Mouse (Mus musculus) lung, embryonic 15.5 days (tissue): ENCODE measurements at regions not wholly inside any gene's neighbourhood (a gene's known extent, or its start where the extent isn't known, plus 50 kb on each side); places are given as distances from the start of the nearest gene placed in this dataset.

Experiments
- ATAC-seq: fragments of 200-750 bp; cut with Nextera tagmentation; 2 replicates; pipeline ENCODE4 v1.8.0; 2017; ENCODE audit warnings: moderate number of reproducible peaks, borderline replicate concordance; ENCODE audit not compliant: low FRiP score, low TSS enrichment; ENCODE audit errors: extremely low read depth
- H3K27ac ChIP-seq: fragments of 300-500 bp; sonication (generic); 2 replicates; pipeline ENCODE4 v1.5.1; 2015; ENCODE audit warnings: moderate library complexity, mild to moderate bottlenecking, inconsistent platforms
- H3K27me3 ChIP-seq: fragments of 300-500 bp; sonication (generic); 2 replicates; pipeline ENCODE4 v1.6.1; 2015; ENCODE audit warnings: inconsistent platforms
- H3K36me3 ChIP-seq: fragments of 300-500 bp; sonication (generic); 2 replicates; pipeline ENCODE4 v1.6.1; 2015; ENCODE audit warnings: inconsistent platforms
- H3K4me1 ChIP-seq: fragments of 300-500 bp; sonication (generic); 2 replicates; pipeline ENCODE4 v1.6.1; 2015; ENCODE audit warnings: inconsistent platforms
- H3K4me2 ChIP-seq: fragments of 300-500 bp; sonication (generic); 2 replicates; pipeline ENCODE4 v1.6.1; 2015; ENCODE audit warnings: inconsistent platforms, mild to moderate bottlenecking, moderate library complexity
- H3K4me3 ChIP-seq: fragments of 300-500 bp; sonication (generic); 2 replicates; pipeline ENCODE4 v1.5.1; 2015; ENCODE audit warnings: mild to moderate bottlenecking, inconsistent platforms
- H3K9ac ChIP-seq: fragments of 300-500 bp; sonication (generic); 2 replicates; pipeline ENCODE4 v1.6.1; 2015; ENCODE audit warnings: inconsistent platforms
- H3K9me3 ChIP-seq: fragments of 300-500 bp; sonication (generic); 2 replicates; pipeline ENCODE4 v1.6.1; 2016; ENCODE audit warnings: inconsistent platforms
- WGBS: fragments of 180-500 bp; shearing (Covaris S2); methylation state at CpG from one replicate; pipeline ENCODE4 v1.1.7; 2015; 5-methylcytosine and 5-hydroxymethylcytosine counted together

GRCm38 (mm10) chrX:129272135-129272534 lies 477.4 kb upstream of the Diaph2 start:
- no peak for ATAC-seq
- H3K9me3 ChIP-seq = no peaks in the 10 kb centered on the region
- H3K9ac ChIP-seq = no peak overlapping the region
- no peaks in the 10 kb centered on the region for H3K4me1 ChIP-seq
- H3K4me3 ChIP-seq = no peak overlapping the region
- H3K36me3 ChIP-seq = no peaks in the 10 kb centered on the region
- H3K4me2 ChIP-seq = no peak overlapping the region
- H3K27me3 ChIP-seq = no peaks in the 10 kb centered on the region
- no peak overlapping the region for H3K27ac ChIP-seq

GRCm38 (mm10) chrX:129303987-129304386 lies 445.6 kb upstream of the Diaph2 start:
- Histone ChIP-seq H3K4me2 (no peak overlapping the region), H3K4me3 (no peak overlapping the region), H3K4me1 (no peaks in the 10 kb centered on the region), H3K9ac (no peak overlapping the region), H3K36me3 (no peaks in the 10 kb centered on the region), H3K27ac (no peak overlapping the region), H3K27me3 (no peaks in the 10 kb centered on the region), H3K9me3 (no peaks in the 10 kb centered on the region)
- WGBS = 34% methylated on average over 5 of the region's 5 CpGs
- no peak for ATAC-seq

- ATAC-seq = peak; percentile 65; the same call in 1 of the 2 replicates
Measured at GRCm38 (mm10) chrX:129309380-129309779, 440.2 kb upstream of the Diaph2 start.

GRCm38 (mm10) chrX:129329441-129329840 lies 420.1 kb upstream of the Diaph2 start:
- H3K4me3 ChIP-seq = no peak overlapping the region
- WGBS = 41% methylated on average over 1 of the region's 1 CpGs
- H3K27ac ChIP-seq = no peak overlapping the region
- no peak overlapping the region for H3K9ac ChIP-seq
- no peaks in the 10 kb centered on the region for H3K9me3 ChIP-seq
- no peak overlapping the region for H3K4me2 ChIP-seq
- no peak for ATAC-seq
- H3K4me1 ChIP-seq = no peaks in the 10 kb centered on the region
- no peaks in the 10 kb centered on the region for H3K27me3 ChIP-seq
- no peaks in the 10 kb centered on the region for H3K36me3 ChIP-seq

More at GRCm38 (mm10) chrX:129309380-129309779, 440.2 kb upstream of the Diaph2 start:
- Histone ChIP-seq H3K9ac (no peak overlapping the region), H3K27me3 (no peaks in the 10 kb centered on the region), H3K9me3 (no peaks in the 10 kb centered on the region), H3K27ac (no peak overlapping the region), H3K4me3 (no peak overlapping the region), H3K4me2 (no peak overlapping the region), H3K36me3 (no peaks in the 10 kb centered on the region), H3K4me1 (no peaks in the 10 kb centered on the region)

- H3K9me3 ChIP-seq = no peaks in the 10 kb centered on the region
- H3K27ac ChIP-seq = no peak overlapping the region
- ATAC-seq = no peak
- H3K4me3 ChIP-seq = no peak overlapping the region
- 88% methylated on average over 1 of the region's 1 CpGs for WGBS
- H3K4me1 ChIP-seq = no peaks in the 10 kb centered on the region
- no peaks in the 10 kb centered on the region for H3K27me3 ChIP-seq
- no peak overlapping the region for H3K4me2 ChIP-seq
- no peaks in the 10 kb centered on the region for H3K36me3 ChIP-seq
- no peak overlapping the region for H3K9ac ChIP-seq
Measured at GRCm38 (mm10) chrX:129332810-129333209, 416.7 kb upstream of the Diaph2 start.
